Mouse (Mus musculus): Measurements from ENCODE around the gene Abhd5. TPM values are rescaled to one million over a fixed set of nuclear protein-coding genes. Genes with fewer than 3 reads are reported as not detected.

Gene Abhd5
- polyA plus RNA-seq, 1 experiment: 296 TPM

DNA sequence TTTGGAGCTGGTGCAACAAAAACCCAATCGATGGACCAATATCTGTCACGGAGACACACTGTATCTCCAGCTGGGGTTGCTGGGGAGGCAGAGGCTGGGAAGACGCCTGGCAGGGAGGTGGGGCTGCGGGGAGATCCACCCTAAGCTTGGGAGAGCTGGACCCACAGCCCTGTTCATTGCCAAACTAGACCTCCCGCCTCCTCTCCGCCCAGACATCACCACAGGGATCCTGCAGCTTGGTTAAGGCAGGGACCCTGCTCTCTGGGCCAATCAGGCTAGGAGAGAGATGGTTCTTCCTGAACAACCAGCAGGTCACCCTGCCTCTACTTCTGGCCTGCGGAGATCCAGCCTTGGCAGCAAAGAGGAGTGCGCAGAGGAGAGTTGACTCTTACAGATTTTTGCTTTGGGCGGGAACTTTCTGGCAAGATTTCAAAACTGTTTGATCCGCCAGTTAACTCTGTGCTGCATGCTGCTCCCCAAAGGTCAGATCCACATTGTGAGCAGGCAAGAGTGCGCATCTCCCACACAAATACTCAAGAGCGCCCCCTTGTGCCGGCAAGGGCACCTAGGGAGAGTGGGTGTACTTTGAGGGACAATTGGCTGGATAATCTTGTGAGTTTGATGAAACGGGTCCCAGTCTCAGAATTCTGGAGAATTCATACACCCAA, 73.7 kb downstream of the Abhd5 start:
- Histone ChIP-seq H3K36me3 (ENCODE audit: control insufficient read depth, insufficient read depth, low read length) (no peaks in the 10 kb centered on the region), H3K4me3 (ENCODE audit: control insufficient read depth, low read depth, low read length) (no peak overlapping the region), H3K4me1 (ENCODE audit: control insufficient read depth, insufficient read depth, low read length) (peaks cover 5% of the 10 kb centered on the region), H3K27me3 (ENCODE audit: control insufficient read depth, insufficient read depth, low read length) (no peaks in the 10 kb centered on the region), H3K27ac (ENCODE audit: control insufficient read depth, insufficient read depth, low read depth, low read length) (no peak overlapping the region)
- peak; percentile 72 for TF ChIP-seq CTCF (IDR thresholded peaks at IDR 0.05; ENCODE audit: control insufficient read depth, insufficient read depth, insufficient replicate concordance, low read depth, low read length)
- no peak for TF ChIP-seq POLR2A (IDR thresholded peaks at IDR 0.05; ENCODE audit: control insufficient read depth, low read depth, low read length)

DNA sequence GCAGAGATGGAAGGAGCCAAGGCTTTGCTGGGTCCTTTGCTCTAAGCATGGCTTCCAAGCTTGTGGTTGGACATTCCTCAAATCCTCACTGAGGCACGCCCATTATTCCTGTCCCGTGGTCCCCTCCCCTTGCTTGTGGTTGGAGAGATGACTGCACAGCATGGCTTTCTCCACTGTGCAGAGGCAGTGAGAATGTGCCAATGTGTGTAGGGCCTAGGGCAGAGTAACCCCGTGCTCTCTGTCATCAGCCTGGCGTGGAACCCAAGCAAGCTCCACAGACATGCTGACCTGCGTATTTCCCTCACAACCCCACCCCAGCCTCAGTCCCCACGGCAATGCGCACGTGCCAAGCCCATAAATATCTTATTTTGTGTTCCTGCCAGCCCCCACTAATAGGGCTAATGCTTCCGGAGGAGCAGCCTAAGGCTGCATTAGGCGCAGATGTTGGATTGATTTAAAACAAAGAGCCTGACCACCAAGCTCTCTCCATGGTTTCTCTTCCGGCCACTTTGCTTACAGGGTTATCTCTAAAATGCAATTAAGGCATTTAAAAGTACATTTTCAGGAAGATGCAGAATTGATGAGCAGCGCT, 77.7 kb downstream of the Abhd5 start:
- TF ChIP-seq CTCF (IDR thresholded peaks at IDR 0.05; ENCODE audit: control insufficient read depth, insufficient read depth, insufficient replicate concordance, low read depth, low read length): no peak
- TF ChIP-seq POLR2A (IDR thresholded peaks at IDR 0.05; ENCODE audit: control insufficient read depth, low read depth, low read length): no peak
- H3K27me3 ChIP-seq (ENCODE audit: control insufficient read depth, insufficient read depth, low read length): no peaks in the 10 kb centered on the region
- peaks cover 5% of the 10 kb centered on the region for H3K4me1 ChIP-seq (ENCODE audit: control insufficient read depth, insufficient read depth, low read length)
- H3K27ac ChIP-seq (ENCODE audit: control insufficient read depth, insufficient read depth, low read depth, low read length): no peak overlapping the region
- H3K4me3 ChIP-seq (ENCODE audit: control insufficient read depth, low read depth, low read length): no peak overlapping the region
- H3K36me3 ChIP-seq (ENCODE audit: control insufficient read depth, insufficient read depth, low read length): no peaks in the 10 kb centered on the region

DNA sequence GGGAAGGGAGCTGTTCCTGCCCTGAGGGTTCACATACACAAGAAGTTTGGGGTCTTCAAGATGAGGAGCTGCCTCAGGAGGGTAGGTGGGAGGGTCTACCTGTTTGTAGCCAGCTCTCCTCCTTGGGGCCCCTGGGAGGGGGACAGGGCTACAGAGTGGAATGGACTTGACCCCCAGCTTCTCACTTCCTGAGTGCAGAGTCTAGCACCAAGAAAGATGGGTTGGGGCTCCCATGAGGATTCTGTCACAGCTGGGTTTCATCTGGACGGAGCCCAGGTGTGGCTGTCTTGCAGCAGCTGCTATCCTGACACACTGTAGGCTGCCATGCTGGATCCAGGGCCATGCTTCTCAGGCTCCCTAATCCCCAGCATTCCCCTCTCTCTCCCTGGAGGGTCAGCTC, 78.3 kb downstream of the Abhd5 start:
- H3K27me3 ChIP-seq (ENCODE audit: control insufficient read depth, insufficient read depth, low read length): no peaks in the 10 kb centered on the region
- no peaks in the 10 kb centered on the region for H3K36me3 ChIP-seq (ENCODE audit: control insufficient read depth, insufficient read depth, low read length)
- no peak for TF ChIP-seq POLR2A (IDR thresholded peaks at IDR 0.05; ENCODE audit: control insufficient read depth, low read depth, low read length)
- no peak for TF ChIP-seq CTCF (IDR thresholded peaks at IDR 0.05; ENCODE audit: control insufficient read depth, insufficient read depth, insufficient replicate concordance, low read depth, low read length)
- no peak overlapping the region for H3K4me3 ChIP-seq (ENCODE audit: control insufficient read depth, low read depth, low read length)
- H3K27ac ChIP-seq (ENCODE audit: control insufficient read depth, insufficient read depth, low read depth, low read length): no peak overlapping the region
- peaks cover 5% of the 10 kb centered on the region for H3K4me1 ChIP-seq (ENCODE audit: control insufficient read depth, insufficient read depth, low read length)

Other genes starting within 250 kb of the Abhd5 start
- 18.7 and 29.5 TPM in 2 replicates for gene Snrk, start 234.3 kb upstream of the Abhd5 start, polyA plus RNA-seq (2012; rRNA removed)
- gene Ano10, start 57.2 kb upstream of the Abhd5 start, polyA plus RNA-seq (2012; rRNA removed): 53.8 and 61.8 TPM in 2 replicates